Mouse (Mus musculus): ENCODE data around the gene Rasl2-9.

DNA sequence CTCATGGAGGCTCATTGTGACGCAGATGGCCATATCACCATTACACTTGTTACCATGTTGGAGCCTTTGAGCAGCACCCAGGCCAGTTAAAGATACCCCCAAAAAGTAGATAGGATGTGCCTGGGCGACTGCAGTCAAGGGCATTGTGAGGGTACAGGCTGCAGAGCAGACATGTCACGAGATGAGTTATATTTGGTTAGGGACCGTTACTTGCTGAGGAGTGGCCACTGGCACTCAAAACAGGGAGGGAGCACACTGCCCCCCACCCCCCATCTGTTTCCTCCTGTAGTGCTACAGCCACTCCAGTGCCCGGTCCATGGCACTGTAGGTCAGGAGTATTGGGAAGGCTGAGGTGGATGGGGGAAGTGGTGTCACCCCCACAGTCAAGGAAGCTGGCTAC is 27.0 kb downstream of the Rasl2-9 start:
- TF ChIP-seq CTCF (IDR thresholded peaks at IDR 0.05) (no peak), EP300 (IDR thresholded peaks at IDR 0.05) (no peak)
